Mouse (Mus musculus) adrenal gland, postnatal 14 days (tissue): ENCODE data around the gene Cd8a. TPM values are rescaled to one million over a fixed set of nuclear protein-coding genes. Genes with fewer than 3 reads are reported as not detected.
"Not testable (repeated sequence)": the region's sequence is repeated elsewhere in the genome, so short reads cannot be mapped to it uniquely, and the experiment has no call there.

Experiments
- DNase-seq: peaks from one replicate; pipeline ENCODE4 v3.0.0; 2021; ENCODE audit warnings: mixed read lengths
- long read RNA-seq, 2 experiments: library from polyadenylated mRNA; stranded (forward); transcript quantifications; one replicate each; pipeline ENCODE4 v2.0.0; 2021
- total RNA-seq: library from RNA; stranded (reverse); gene quantifications from 2 replicates; pipeline ENCODE4 v1.2.3, GENCODE M21; 2021

The Cd8a gene
- total RNA-seq, result 1.5 and 6.6 TPM in 2 replicates
- long read RNA-seq, experiment 1, transcript Cd8a-202 (4 exons, 2,975 nt), result minor isoform, 5 of 21 reads
- long read RNA-seq, experiment 1, transcript Cd8a-201 (5 exons, 3,128 nt), result major isoform, 7 of 21 reads
- long read RNA-seq, experiment 1, partial matches to known transcripts, result 2 of 21 reads
- long read RNA-seq, experiment 1, other reads (novel, unspliced or antisense), result 5 of 21 reads
- long read RNA-seq, experiment 2, partial matches to known transcripts, result 0 of 1 reads
- long read RNA-seq, experiment 2, other reads (novel, unspliced or antisense), result 0 of 1 reads

GRCm38 (mm10) chr6:71373249-71373775 is at the start of gene Cd8a:
Gene Cd8a (plus strand): TSS chr6:71373427.
- DNase-seq, result no peak

GRCm38 (mm10) chr6:71324816-71325215 is 48.4 kb upstream of the Cd8a start:
- no peak for DNase-seq

GRCm38 (mm10) chr6:71329881-71330280 is 43.3 kb upstream of the Cd8a start:
- DNase-seq, result no peak

GRCm38 (mm10) chr6:71330486-71330885 is 42.7 kb upstream of the Cd8a start:
- no peak for DNase-seq

- not testable (repeated sequence) for DNase-seq
These were observed 41.7 kb upstream of the Cd8a start for GRCm38 (mm10) chr6:71331491-71331890.

GRCm38 (mm10) chr6:71332236-71332965 is 40.8 kb upstream of the Cd8a start:
- DNase-seq, result no peak

- no peak for DNase-seq
These were observed 40.2 kb upstream of the Cd8a start for GRCm38 (mm10) chr6:71333031-71333430.

GRCm38 (mm10) chr6:71333578-71334273 is 39.5 kb upstream of the Cd8a start:
- no peak for DNase-seq

GRCm38 (mm10) chr6:71337666-71338065 is 35.6 kb upstream of the Cd8a start:
- no peak for DNase-seq

- DNase-seq, result no peak
These were observed 34.3 kb upstream of the Cd8a start for GRCm38 (mm10) chr6:71338941-71339340.

GRCm38 (mm10) chr6:71339351-71339750 is 33.9 kb upstream of the Cd8a start:
- DNase-seq, result no peak

GRCm38 (mm10) chr6:71341179-71341578 is 32.0 kb upstream of the Cd8a start:
- DNase-seq, result no peak

GRCm38 (mm10) chr6:71348006-71348405 is 25.2 kb upstream of the Cd8a start:
- no peak for DNase-seq

- DNase-seq, result no peak
These were observed 22.0 kb upstream of the Cd8a start for GRCm38 (mm10) chr6:71351201-71351600.

GRCm38 (mm10) chr6:71352201-71352600 is 21.0 kb upstream of the Cd8a start:
- no peak for DNase-seq

GRCm38 (mm10) chr6:71352866-71353427 is 20.3 kb upstream of the Cd8a start:
- no peak for DNase-seq

GRCm38 (mm10) chr6:71353722-71354121 is 19.5 kb upstream of the Cd8a start:
- DNase-seq, result no peak

- DNase-seq, result no peak
These were observed 15.7 kb upstream of the Cd8a start for GRCm38 (mm10) chr6:71357493-71357892.

GRCm38 (mm10) chr6:71360221-71360620 is 13.0 kb upstream of the Cd8a start:
- DNase-seq, result no peak

- no peak for DNase-seq
These were observed 12.5 kb upstream of the Cd8a start for GRCm38 (mm10) chr6:71360751-71361150.

- DNase-seq, result no peak
These were observed 12.0 kb upstream of the Cd8a start for GRCm38 (mm10) chr6:71361156-71361670.

GRCm38 (mm10) chr6:71363995-71364394 is 9.2 kb upstream of the Cd8a start:
- DNase-seq, result no peak
